Mouse (Mus musculus) embryonic stem cell, embryonic (primary cell): Measurements from ENCODE around the gene Lrcol1.

Source experiments
- CTCF ChIA-PET, 4 experiments: fragments of 300-600 bp in 2 of 4; fragments of 350-600 bp in 2 of 4; sonication (Branson Sonifier 250); formaldehyde crosslinking; loops; one replicate each; lab custom pipeline; 2022; ENCODE audit warnings: inconsistent platforms in 2 of 4; lab: Charles Lee
- POLR2A ChIA-PET, 4 experiments: fragments of 300-600 bp in 2 of 4; fragments of 350-600 bp in 2 of 4; sonication (Branson Sonifier 250); formaldehyde crosslinking; loops; one replicate each; lab custom pipeline; 2022; ENCODE audit warnings: antibody characterized with exemption in 4 of 4, inconsistent platforms in 1 of 4; lab: Charles Lee

Gene Lrcol1

GRCm38 (mm10) chr5:110363822-110364545 is 19.5 kb downstream of the Lrcol1 start:
- ChIA-PET CTCF (interaction anchor here (0.5 to 2.9 kb wide), 42 partner anchors 8 to 407 kb away, joined by 3 to 27 read pairs (median 4); partner anchors contain the start of genes Ep400 (in 1 of the 4), P2rx2 (in 1 of the 4), Pole (in 1 of the 4) and Pxmp2 (in 1 of the 4)), POLR2A (interaction anchor here (0.6 to 3.4 kb wide), 63 partner anchors 8 to 1300 kb away, joined by 3 to 34 read pairs (median 5); partner anchors contain the start of genes Pole (in 3 of the 4), Ddx51 (in 2 of the 4), Fbrsl1 (in 2 of the 4) and Noc4l (in 2 of the 4))

GRCm38 (mm10) chr5:110376802-110377433 is 32.4 kb downstream of the Lrcol1 start:
- ChIA-PET POLR2A (interaction anchor here (0.7 to 2.7 kb wide), 44 partner anchors 9 to 433 kb away, joined by 3 to 15 read pairs (median 3); partner anchors contain the start of genes Ddx51 (in 1 of the 4), Fbrsl1 (in 1 of the 4), Noc4l (in 1 of the 4) and Ulk1 (in 1 of the 4)), CTCF (interaction anchor here (0.5 to 2.3 kb wide), 79 partner anchors 8 to 393 kb away, joined by 3 to 51 read pairs (median 4); partner anchors contain the start of genes Ep400 (in 1 of the 4), Fbrsl1 (in 1 of the 4), Pole (in 1 of the 4) and Pxmp2 (in 1 of the 4))

DNA sequence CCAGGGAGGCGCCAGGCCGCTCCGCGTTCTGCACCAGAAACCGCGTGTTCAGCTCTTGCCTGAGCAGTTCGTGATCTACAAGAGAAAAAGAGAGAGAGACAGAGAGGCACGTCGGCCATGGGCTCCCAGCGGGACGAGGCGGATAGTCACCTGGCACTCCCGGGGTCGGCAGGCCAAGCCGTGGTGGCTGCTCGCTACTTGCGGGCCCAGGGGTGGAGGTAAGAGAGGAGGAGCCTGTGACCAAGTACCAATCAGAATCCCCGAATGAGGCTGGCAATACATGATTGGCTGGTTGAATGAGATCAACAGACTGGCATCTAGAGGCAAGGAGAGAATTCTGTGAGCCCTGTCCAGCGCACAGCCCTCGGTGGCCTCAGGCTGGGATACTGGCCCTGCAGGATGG is 33.7 kb downstream of the Lrcol1 start:
- CTCF ChIA-PET: interaction anchor here in 3 of 4 experiments (1.6 to 2.3 kb wide), 4 partner anchors 51 to 95 kb away, joined by 4 to 23 read pairs (median 14); no protein-coding TSS in a partner anchor

GRCm38 (mm10) chr5:110379086-110379485 is 34.6 kb downstream of the Lrcol1 start:
- CTCF ChIA-PET: interaction anchor here in 2 of 4 experiments (1.0 to 2.0 kb wide), 8 partner anchors 10 to 102 kb away, joined by 3 to 10 read pairs (median 6); no protein-coding TSS in a partner anchor
- POLR2A ChIA-PET: interaction anchor here in 2 of 4 experiments (0.5 to 1.8 kb wide), 6 partner anchors 15 to 90 kb away, joined by 3 to 5 read pairs (median 4); no protein-coding TSS in a partner anchor

More for the DNA sequence above, 33.7 kb downstream of the Lrcol1 start:
- POLR2A ChIA-PET: interaction anchor here in 2 of 4 experiments (0.6 to 2.7 kb wide), 6 partner anchors 16 to 620 kb away, joined by 3 to 15 read pairs (median 7); partner anchors contain the start of gene Fbrsl1 (in 1 of the 2)

- CTCF ChIA-PET: interaction anchor here in 2 of 4 experiments (0.6 to 2.0 kb wide), 13 partner anchors 9 to 828 kb away, joined by 3 to 10 read pairs (median 5); partner anchors contain the start of gene P2rx2 (in 1 of the 2)
Observed at GRCm38 (mm10) chr5:110379823-110380222, 35.3 kb downstream of the Lrcol1 start.

GRCm38 (mm10) chr5:110384491-110384890 is 40.0 kb downstream of the Lrcol1 start:
- ChIA-PET POLR2A (interaction anchor here in 2 of 4 experiments (0.8 to 2.9 kb wide), 19 partner anchors 12 to 426 kb away, joined by 3 to 14 read pairs (median 4); partner anchors contain the start of genes Fbrsl1 (in 1 of the 2), Pole (in 1 of the 2), Pxmp2 (in 1 of the 2) and Ulk1 (in 1 of the 2)), CTCF (interaction anchor here in 3 of 4 experiments (0.6 to 1.7 kb wide), 8 partner anchors 7 to 582 kb away, joined by 3 to 4 read pairs (median 3); partner anchors contain the start of genes Pole (in 1 of the 3) and Pxmp2 (in 1 of the 3))

More at GRCm38 (mm10) chr5:110379823-110380222, 35.3 kb downstream of the Lrcol1 start:
- POLR2A ChIA-PET: interaction anchor here in 2 of 4 experiments (0.8 to 2.7 kb wide), 8 partner anchors 16 to 56 kb away, joined by 3 to 7 read pairs (median 5); no protein-coding TSS in a partner anchor

GRCm38 (mm10) chr5:110385263-110385662 is 40.7 kb downstream of the Lrcol1 start:
- ChIA-PET POLR2A (interaction anchor here in 2 of 4 experiments (0.8 to 2.9 kb wide), 16 partner anchors 8 to 425 kb away, joined by 3 to 14 read pairs (median 4); partner anchors contain the start of genes Pole (in 1 of the 2), Pxmp2 (in 1 of the 2) and Ulk1 (in 1 of the 2)), CTCF (interaction anchor here (0.7 to 1.7 kb wide), 7 partner anchors 8 to 109 kb away, joined by 3 to 4 read pairs (median 3); no protein-coding TSS in a partner anchor)

DNA sequence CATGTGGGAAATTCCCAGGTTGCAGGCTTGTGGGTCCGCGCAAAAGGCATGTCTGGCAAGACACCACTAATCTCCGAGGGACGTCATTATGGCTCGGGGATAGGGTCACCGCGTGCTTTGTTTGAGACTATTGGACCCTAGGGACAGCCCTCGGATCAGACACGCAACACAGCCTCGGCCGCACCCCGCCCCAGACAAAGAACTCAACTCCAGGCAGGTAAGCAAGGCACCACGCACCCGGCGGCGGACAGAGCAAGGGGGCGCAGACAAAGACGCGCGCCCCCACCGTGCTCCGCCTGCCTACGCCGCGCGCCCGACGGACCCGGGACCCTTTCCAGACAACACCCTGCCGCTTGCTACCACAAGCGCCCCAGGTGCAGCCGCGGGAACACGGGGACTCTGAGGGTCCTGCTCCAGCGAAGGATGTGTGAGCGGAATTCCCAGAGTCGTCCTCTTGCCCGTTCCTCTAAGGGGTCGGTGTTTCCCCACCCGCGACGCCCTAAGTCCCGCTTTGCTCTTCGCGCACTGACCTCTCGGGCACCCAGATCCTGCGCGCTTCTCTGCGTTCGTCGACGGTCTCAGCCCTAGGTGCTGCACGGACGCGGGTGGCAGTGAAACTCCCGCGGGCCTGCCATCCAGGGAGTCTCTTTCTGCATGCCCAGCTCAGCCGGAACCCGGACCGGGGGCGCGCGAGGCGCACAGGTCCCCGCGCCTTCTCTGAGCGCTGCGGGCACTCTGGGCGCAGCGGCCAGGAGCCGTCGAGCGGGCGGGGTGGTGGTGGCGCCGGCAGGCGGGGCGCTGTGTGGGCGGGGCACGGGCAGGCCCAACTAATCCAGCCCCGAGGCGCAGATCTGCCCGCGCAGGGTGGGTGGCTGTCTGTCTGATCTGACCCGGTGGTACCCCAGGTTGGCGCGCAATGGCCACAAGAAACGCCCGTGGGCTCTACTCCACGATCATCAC is 42.1 kb downstream of the Lrcol1 start:
- CTCF ChIA-PET: interaction anchor here in 3 of 4 experiments (0.6 to 3.6 kb wide), 6 partner anchors 9 to 65 kb away, joined by 3 to 17 read pairs (median 3); no protein-coding TSS in a partner anchor
- POLR2A ChIA-PET: interaction anchor here in 2 of 4 experiments (0.6 to 2.4 kb wide), 13 partner anchors 9 to 51 kb away, joined by 3 to 14 read pairs (median 5); no protein-coding TSS in a partner anchor

- CTCF ChIA-PET: interaction anchor here in 3 of 4 experiments (0.6 to 3.6 kb wide), 8 partner anchors 9 to 279 kb away, joined by 3 to 17 read pairs (median 3); no protein-coding TSS in a partner anchor
- POLR2A ChIA-PET: interaction anchor here in 3 of 4 experiments (0.6 to 2.2 kb wide), 16 partner anchors 9 to 468 kb away, joined by 3 to 9 read pairs (median 4); no protein-coding TSS in a partner anchor
Observed at GRCm38 (mm10) chr5:110387332-110387731, 42.8 kb downstream of the Lrcol1 start.

DNA sequence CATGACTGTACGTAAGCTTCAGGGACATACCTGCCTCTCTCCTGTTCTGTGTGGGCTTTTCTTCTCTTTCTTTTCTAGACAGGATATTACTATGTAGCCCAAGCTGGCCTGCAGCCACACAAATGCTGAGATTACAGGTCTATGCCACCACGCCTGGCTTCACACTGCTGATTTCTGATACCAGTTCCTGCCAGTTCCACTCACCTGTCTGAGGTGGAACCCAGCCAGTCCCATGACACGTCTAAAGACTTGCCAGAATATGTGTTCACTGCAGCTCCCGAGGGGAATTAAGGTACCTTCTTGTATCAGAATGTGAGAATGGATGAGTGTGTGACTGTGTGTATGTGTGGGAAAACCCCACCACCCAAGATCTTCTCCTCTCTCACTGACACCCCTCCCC is 46.1 kb downstream of the Lrcol1 start:
- POLR2A ChIA-PET: interaction anchor here in 3 of 4 experiments (0.6 to 1.9 kb wide), 9 partner anchors 14 to 379 kb away, joined by 3 to 5 read pairs (median 4); no protein-coding TSS in a partner anchor
- CTCF ChIA-PET: interaction anchor here (1.2 to 3.6 kb wide), 5 partner anchors 13 to 40 kb away, joined by 3 to 17 read pairs (median 4); no protein-coding TSS in a partner anchor

DNA sequence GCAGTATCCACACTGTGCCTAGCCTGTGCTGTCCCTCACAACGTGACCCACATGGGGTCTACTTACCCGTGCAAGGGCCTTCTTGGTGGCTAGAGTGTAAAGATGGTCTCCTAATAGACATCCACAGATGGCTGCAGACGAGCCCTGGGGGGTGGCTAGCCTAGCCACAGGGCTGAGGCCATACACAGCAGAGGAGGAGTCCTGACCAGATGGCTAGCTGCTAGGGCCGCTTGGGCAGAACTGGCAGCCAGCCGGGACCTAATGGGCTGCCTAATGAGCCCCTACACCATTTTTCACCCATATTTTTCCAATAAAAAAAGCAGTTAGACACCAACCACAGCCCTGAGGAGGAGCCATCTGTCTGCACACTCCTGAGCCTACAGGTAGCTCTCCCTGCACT is 48.2 kb downstream of the Lrcol1 start:
- ChIA-PET CTCF (interaction anchor here in 1 of 4 experiments (1.3 to 1.7 kb wide), 3 partner anchors 16 to 38 kb away, joined by 4 to 6 read pairs (median 4); no protein-coding TSS in a partner anchor), POLR2A (interaction anchor here in 2 of 4 experiments (0.7 to 1.9 kb wide), 6 partner anchors 8 to 56 kb away, joined by 3 to 6 read pairs (median 4); partner anchors contain the start of gene Fbrsl1 (in 1 of the 2))

DNA sequence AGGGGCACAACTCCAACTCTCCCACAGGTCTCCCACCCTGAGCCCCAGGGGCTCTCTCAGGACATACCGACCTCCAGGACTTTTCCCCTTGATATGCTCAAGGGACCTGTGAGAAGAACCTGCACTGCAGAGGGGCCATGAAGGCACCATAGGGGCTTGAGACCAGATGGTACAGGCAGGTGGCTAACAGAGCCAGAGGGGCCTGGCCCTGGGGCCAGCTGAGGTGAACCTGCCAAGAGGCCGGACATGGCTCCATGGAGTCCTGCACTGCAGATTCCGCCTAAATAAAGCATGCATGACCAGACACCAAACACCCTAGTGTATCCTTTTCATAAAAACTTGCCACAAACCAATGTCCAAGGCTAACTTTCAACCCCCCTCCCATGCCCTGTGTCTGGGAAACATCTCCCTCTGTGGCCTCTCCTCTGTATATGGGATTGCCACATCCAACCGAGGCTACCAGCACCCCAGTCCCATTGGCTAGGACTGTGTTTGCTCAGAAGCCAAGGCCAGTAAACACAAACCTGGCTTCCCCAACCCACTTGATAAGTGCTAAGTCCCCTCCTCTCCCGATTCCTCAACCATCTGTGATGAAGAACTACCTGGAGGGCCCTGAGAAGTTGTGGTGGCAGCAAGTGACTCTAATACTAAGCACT is 50.6 kb downstream of the Lrcol1 start:
- CTCF ChIA-PET: no interaction called here
- POLR2A ChIA-PET: interaction anchor here in 1 of 4 experiments (1.2 to 1.3 kb wide), 2 partner anchors 11 to 32 kb away, joined by 3 read pairs; no protein-coding TSS in a partner anchor

- POLR2A ChIA-PET: interaction anchor here in 1 of 4 experiments (0.6 to 1.4 kb wide), 8 partner anchors 9 to 1012 kb away, joined by 3 to 6 read pairs (median 3); no protein-coding TSS in a partner anchor
- CTCF ChIA-PET: interaction anchor here in 3 of 4 experiments (0.6 to 1.2 kb wide), 3 partner anchors 24 to 626 kb away, joined by 3 to 4 read pairs (median 3); no protein-coding TSS in a partner anchor
Observed at GRCm38 (mm10) chr5:110401101-110401500, 56.6 kb downstream of the Lrcol1 start.

DNA sequence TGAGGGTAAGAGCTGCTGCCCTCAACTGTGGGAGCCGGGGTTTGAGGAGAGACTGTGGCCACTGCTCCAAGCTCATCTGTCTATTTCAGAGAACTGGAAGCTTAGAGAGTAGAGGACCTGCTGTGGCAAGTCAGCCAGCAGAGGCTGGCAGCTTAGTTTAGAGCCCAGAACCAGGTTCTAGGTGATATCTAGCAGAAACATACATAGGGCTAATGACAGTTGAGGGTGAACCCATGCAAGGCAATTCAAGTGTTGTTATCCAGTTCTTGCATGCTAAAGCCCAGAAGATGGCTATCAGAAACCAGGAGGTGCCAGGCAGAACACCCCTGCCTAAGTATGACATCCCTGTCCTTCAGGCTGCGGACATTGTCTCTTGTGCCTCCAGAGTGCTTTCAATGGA is 58.0 kb downstream of the Lrcol1 start:
- ChIA-PET POLR2A (interaction anchor here in 2 of 4 experiments (1.0 to 3.5 kb wide), 5 partner anchors 13 to 67 kb away, joined by 4 to 9 read pairs (median 8); no protein-coding TSS in a partner anchor), CTCF (no interaction called here)

GRCm38 (mm10) chr5:110403931-110404330 is 59.4 kb downstream of the Lrcol1 start:
- POLR2A ChIA-PET: interaction anchor here in 2 of 4 experiments (0.8 to 3.5 kb wide), 9 partner anchors 9 to 40 kb away, joined by 3 to 9 read pairs (median 4); no protein-coding TSS in a partner anchor
- CTCF ChIA-PET: interaction anchor here in 1 of 4 experiments (0.6 to 1.9 kb wide), 2 partner anchors 15 to 467 kb away, joined by 3 to 6 read pairs; no protein-coding TSS in a partner anchor
